Mouse (Mus musculus) spleen, embryonic (tissue): ENCODE results near the gene Scarf2.

ENCODE experiments used
- CTCF ChIA-PET: fragments of 350-600 bp; sonication (Branson Sonifier 250); formaldehyde crosslinking; loops from one replicate; lab custom pipeline; 2022; lab: Charles Lee

The Scarf2 gene

GRCm38 (mm10) chr16:17798321-17799180 is 1.5 kb downstream of the Scarf2 start:
- CTCF ChIA-PET: interaction anchor here (0.7 to 1.3 kb wide), 3 partner anchors 13 to 833 kb away, joined by 4 to 9 read pairs (median 4); no protein-coding TSS in a partner anchor

GRCm38 (mm10) chr16:17799584-17799983 is 2.5 kb downstream of the Scarf2 start:
- CTCF ChIA-PET: no interaction called here

- CTCF ChIA-PET: no interaction called here
Measured at GRCm38 (mm10) chr16:17801777-17802455, 4.8 kb downstream of the Scarf2 start.

- CTCF ChIA-PET: no interaction called here
Measured at GRCm38 (mm10) chr16:17802456-17802838, 5.4 kb downstream of the Scarf2 start.

GRCm38 (mm10) chr16:17802839-17803674 is 6.0 kb downstream of the Scarf2 start:
- CTCF ChIA-PET: no interaction called here

GRCm38 (mm10) chr16:17803675-17804448 is 6.8 kb downstream of the Scarf2 start:
- CTCF ChIA-PET: no interaction called here

- CTCF ChIA-PET: no interaction called here
Measured at GRCm38 (mm10) chr16:17804449-17804912, 7.4 kb downstream of the Scarf2 start.

- CTCF ChIA-PET: interaction anchor here (1.5 kb wide), 1 partner anchor 9 kb away, joined by 5 read pairs; the partner anchor contains the start of gene Scarf2
Measured at GRCm38 (mm10) chr16:17804982-17805381, 7.9 kb downstream of the Scarf2 start.

GRCm38 (mm10) chr16:17806581-17807191 is 9.6 kb downstream of the Scarf2 start:
- CTCF ChIA-PET: interaction anchor here (0.6 to 1.5 kb wide), 2 partner anchors 10 to 25 kb away, joined by 3 to 5 read pairs; partner anchors contain the start of gene Scarf2

GRCm38 (mm10) chr16:17807192-17808009 is 10.3 kb downstream of the Scarf2 start:
- CTCF ChIA-PET: interaction anchor here (0.8 kb wide), 1 partner anchor 63 kb away, joined by 4 read pairs; no protein-coding TSS in a partner anchor

- CTCF ChIA-PET: interaction anchor here (0.6 kb wide), 1 partner anchor 49 kb away, joined by 18 read pairs; the partner anchor contains the start of gene Klhl22
Measured at GRCm38 (mm10) chr16:17809125-17809524, 12.0 kb downstream of the Scarf2 start.

GRCm38 (mm10) chr16:17809711-17810110 is 12.6 kb downstream of the Scarf2 start:
- CTCF ChIA-PET: no interaction called here

- CTCF ChIA-PET: interaction anchor here (0.7 to 0.9 kb wide), 2 partner anchors 68 to 301 kb away, joined by 3 to 11 read pairs; no protein-coding TSS in a partner anchor
Measured at GRCm38 (mm10) chr16:17812120-17812519, 15.0 kb downstream of the Scarf2 start.

GRCm38 (mm10) chr16:17813173-17813572 is 16.1 kb downstream of the Scarf2 start:
- CTCF ChIA-PET: interaction anchor here (1.0 kb wide), 1 partner anchor 68 kb away, joined by 15 read pairs; no protein-coding TSS in a partner anchor

GRCm38 (mm10) chr16:17815411-17816402 is 18.6 kb downstream of the Scarf2 start:
- CTCF ChIA-PET: no interaction called here

- CTCF ChIA-PET: no interaction called here
Measured at GRCm38 (mm10) chr16:17816528-17816927, 19.4 kb downstream of the Scarf2 start.

GRCm38 (mm10) chr16:17826500-17826899 is 29.4 kb downstream of the Scarf2 start:
- CTCF ChIA-PET: no interaction called here

- CTCF ChIA-PET: no interaction called here
Measured at GRCm38 (mm10) chr16:17828229-17828628, 31.1 kb downstream of the Scarf2 start.
